27 mouse cellular contexts compared by ENCODE assay signal in genomic region chr5:74960306-74960705, GRCm38 (mm10).
DNase-seq lines count a peak whose midpoint lies in the region; ATAC-seq and TF ChIP-seq lines count a peak whose summit lies in the region.
"Had no signal": no experiment of that assay in that cellular context is flagged by ENCODE, and none has a peak within 500 bp of the region (broad histone marks: within the 10 kb centered on the region; RNA-seq: fewer than 3 reads in every experiment).

No protein-coding gene starts in this region.

- TF ChIP-seq CTCF in heart, postnatal 0 days (IDR thresholded peaks at IDR 0.05; ENCODE audit: low read depth) = no peak

- no peak overlapping the region for H3K9ac ChIP-seq in heart, postnatal 0 days (replicated peaks; ENCODE audit: low read depth, low read length)
- no peak overlapping the region for H3K9ac ChIP-seq in intestine, embryonic 15.5 days
- H3K9ac ChIP-seq: embryonic facial prominence, embryonic 13.5 days; forebrain, embryonic 12.5 days; limb, embryonic 13.5 days; liver, embryonic 12.5 days; neural tube, embryonic 15.5 days; stomach, embryonic 15.5 days had no signal

- peak overlapping the region; percentile 19; the same call in 1 of the 2 replicates for H3K27ac ChIP-seq in heart, embryonic 10.5 days
- no peak overlapping the region for H3K27ac ChIP-seq in heart, postnatal 0 days (ENCODE audit: low read depth)
- no peak overlapping the region for H3K27ac ChIP-seq in intestine, embryonic 15.5 days
- H3K27ac ChIP-seq: embryonic facial prominence, embryonic 13.5 days; forebrain, embryonic 12.5 days; hindbrain, embryonic 10.5 days; limb, embryonic 13.5 days; liver, embryonic 12.5 days; neural tube, embryonic 15.5 days; stomach, embryonic 15.5 days had no signal

- peaks cover 28% of the 10 kb centered on the region for H3K4me1 ChIP-seq in heart, embryonic 10.5 days
- 0 out of 2 replicates have a peak, but pooled peaks cover 7% of the 10 kb centered on the region for H3K4me1 ChIP-seq in heart, postnatal 0 days (ENCODE audit: control insufficient read depth, insufficient read depth)
- peaks cover 5% of the 10 kb centered on the region; the same call in 1 of the 2 replicates for H3K4me1 ChIP-seq in intestine, embryonic 15.5 days (replicated peaks)
- H3K4me1 ChIP-seq: forebrain, embryonic 12.5 days; liver, embryonic 12.5 days; stomach, embryonic 15.5 days had no signal

- H3K4me2 ChIP-seq in heart, postnatal 0 days (ENCODE audit: low read depth, low read length) = 0 out of 2 replicates have a peak overlapping the region, but pooled peaks have one; percentile 6
- peak overlapping the region; percentile 37; the same call in 1 of the 2 replicates for H3K4me2 ChIP-seq in intestine, embryonic 15.5 days (replicated peaks)
- H3K4me2 ChIP-seq: embryonic facial prominence, embryonic 13.5 days; forebrain, embryonic 12.5 days; limb, embryonic 13.5 days; liver, embryonic 12.5 days; midbrain, embryonic 11.5 days; neural tube, embryonic 15.5 days; stomach, embryonic 15.5 days had no signal

- H3K4me3 ChIP-seq in heart, embryonic 10.5 days = no peak overlapping the region
- no peak overlapping the region for H3K4me3 ChIP-seq in heart, postnatal 0 days (ENCODE audit: low read depth, low read length)
- H3K4me3 ChIP-seq in intestine, embryonic 15.5 days (replicated peaks) = no peak overlapping the region
- H3K4me3 ChIP-seq: embryonic facial prominence, embryonic 13.5 days; erythroblast, embryonic 14.5 days; forebrain, embryonic 12.5 days; hindbrain, embryonic 10.5 days; limb, embryonic 13.5 days; liver, embryonic 12.5 days; neural tube, embryonic 15.5 days; stomach, embryonic 15.5 days had no signal

- no peaks in the 10 kb centered on the region for H3K9me3 ChIP-seq in heart, embryonic 10.5 days
- H3K9me3 ChIP-seq in heart, postnatal 0 days (replicated peaks; ENCODE audit: control insufficient read depth, low read length) = no peaks in the 10 kb centered on the region
- H3K9me3 ChIP-seq in intestine, embryonic 15.5 days = no peaks in the 10 kb centered on the region
- H3K9me3 ChIP-seq: embryonic facial prominence, embryonic 13.5 days; forebrain, embryonic 12.5 days; hindbrain, embryonic 10.5 days; limb, embryonic 13.5 days; liver, embryonic 12.5 days; neural tube, embryonic 15.5 days; stomach, embryonic 15.5 days had no signal

- 40% methylated on average over 9 of the region's 9 CpGs for WGBS in heart, embryonic 10.5 days
- WGBS in heart, postnatal 0 days = 38% methylated on average over 9 of the region's 9 CpGs
- WGBS in intestine, embryonic 15.5 days = 43% methylated on average over 9 of the region's 9 CpGs

- DNase-seq in heart, embryonic 10.5 days (ENCODE audit: low spot score) = no peak
- no peak for DNase-seq in heart, postnatal 36 days
- DNase-seq in heart, postnatal 0 days (ENCODE audit: low spot score) = no peak
- DNase-seq in heart, postnatal 14 days = no peak
- no peak for DNase-seq in layer of hippocampus, postnatal 36 days
- no peak for DNase-seq in thymus, postnatal 25 days
- DNase-seq: adrenal gland, postnatal 10 days; cerebellum, adult 2 months; cerebellum, postnatal 36 days; embryo, embryonic 11 days; kidney, adult 18-20 months; kidney, postnatal 4 days; lung, adult 18-20 months; lung, postnatal 10 days; right cerebral cortex, adult 18-20 months; right cerebral cortex, postnatal 4 days had no signal

- no peak for TF ChIP-seq EP300 in heart, postnatal 0 days (IDR thresholded peaks at IDR 0.05; ENCODE audit: low read depth)

- H3K36me3 ChIP-seq in heart, embryonic 10.5 days = no peaks in the 10 kb centered on the region
- no peaks in the 10 kb centered on the region for H3K36me3 ChIP-seq in heart, postnatal 0 days (replicated peaks; ENCODE audit: control insufficient read depth, insufficient read depth, low read length)
- H3K36me3 ChIP-seq in intestine, embryonic 15.5 days = no peaks in the 10 kb centered on the region
- H3K36me3 ChIP-seq: embryonic facial prominence, embryonic 13.5 days; forebrain, embryonic 12.5 days; hindbrain, embryonic 10.5 days; limb, embryonic 13.5 days; liver, embryonic 12.5 days; neural tube, embryonic 15.5 days; stomach, embryonic 15.5 days had no signal

- peaks cover 63% of the 10 kb centered on the region for H3K27me3 ChIP-seq in heart, embryonic 10.5 days (ENCODE audit: insufficient read depth, poor library complexity, severe bottlenecking)
- 0 out of 2 replicates have a peak, but pooled peaks cover 4% of the 10 kb centered on the region for H3K27me3 ChIP-seq in heart, postnatal 0 days (ENCODE audit: control insufficient read depth, insufficient read depth, low read length)
- H3K27me3 ChIP-seq in intestine, embryonic 15.5 days (replicated peaks) = peaks cover 3% of the 10 kb centered on the region; the same call in 1 of the 2 replicates
- H3K27me3 ChIP-seq: embryonic facial prominence, embryonic 13.5 days had no signal

- no peak for ATAC-seq in heart, postnatal 0 days (ENCODE audit: insufficient read depth, low read depth)
- ATAC-seq in intestine, embryonic 15.5 days = 0 out of 2 replicates have a peak, but pooled peaks have one; percentile 36
- ATAC-seq: hindbrain, embryonic 16.5 days; liver, embryonic 12.5 days had no signal

- intact Hi-C loops in heart, postnatal 36 days (cut with DNase I) = loop anchor here (10.0 kb wide), 1 partner anchor 1106 kb away; no protein-coding TSS in a partner anchor
- intact Hi-C loops in heart, postnatal 14 days (cut with DNase I) = loop anchor here (5.0 kb wide), 2 partner anchors 528 to 648 kb away; no protein-coding TSS in a partner anchor
